Mouse (Mus musculus): ENCODE measurements at regions not wholly inside any gene's neighbourhood (a gene's known extent, or its start where the extent isn't known, plus 50 kb on each side); places are given as distances from the start of the nearest gene placed in this dataset.
"Not testable (repeated sequence)": the region's sequence is repeated elsewhere in the genome, so short reads cannot be mapped to it uniquely, and the experiment has no call there.

GRCm38 (mm10) chr13:35581616-35582015, 78.0 kb upstream of the Cdyl start:
- 43% methylated on average over 3 of the region's 3 CpGs for WGBS
- no peak for TF ChIP-seq POLR2A (IDR thresholded peaks at IDR 0.05; ENCODE audit: extremely low read depth, insufficient read depth, low read length)
- no peak for TF ChIP-seq CTCF (IDR thresholded peaks at IDR 0.05; ENCODE audit: low read depth, low read length)
- DNase-seq (ENCODE audit: extremely low read depth, low read depth, low spot score), result no peak
- Histone ChIP-seq H3K27ac (replicated peaks; ENCODE audit: insufficient read depth, low read depth, low read length) (no peak overlapping the region), H3K79me2 (ENCODE audit: control insufficient read depth, insufficient read depth, low read length) (no peaks in the 10 kb centered on the region), H3K4me3 (ENCODE audit: insufficient read depth, low read depth, low read length) (no peak overlapping the region), H3K9ac (ENCODE audit: low read depth, low read length) (no peak overlapping the region), H3K4me1 (ENCODE audit: control insufficient read depth, insufficient read depth, low read length) (no peaks in the 10 kb centered on the region), H3K27me3 (ENCODE audit: control insufficient read depth, insufficient read depth, low read length) (no peaks in the 10 kb centered on the region), H3K36me3 (ENCODE audit: control insufficient read depth, insufficient read depth, low read length) (no peaks in the 10 kb centered on the region)

GRCm38 (mm10) chr13:35598003-35598402, 61.6 kb upstream of the Cdyl start:
- no peak overlapping the region for H3K9ac ChIP-seq (ENCODE audit: low read depth, low read length)
- no peaks in the 10 kb centered on the region for H3K4me1 ChIP-seq (ENCODE audit: control insufficient read depth, insufficient read depth, low read length)
- 64% methylated on average over 5 of the region's 5 CpGs for WGBS
- no peaks in the 10 kb centered on the region for H3K36me3 ChIP-seq (ENCODE audit: control insufficient read depth, insufficient read depth, low read length)
- H3K4me3 ChIP-seq (ENCODE audit: insufficient read depth, low read depth, low read length), result no peak overlapping the region
- TF ChIP-seq POLR2A (IDR thresholded peaks at IDR 0.05; ENCODE audit: extremely low read depth, insufficient read depth, low read length) (no peak), CTCF (IDR thresholded peaks at IDR 0.05; ENCODE audit: low read depth, low read length) (no peak)
- peak; percentile 89 for DNase-seq (ENCODE audit: extremely low read depth, low read depth, low spot score)
- no peak overlapping the region for H3K27ac ChIP-seq (replicated peaks; ENCODE audit: insufficient read depth, low read depth, low read length)
- no peaks in the 10 kb centered on the region for H3K27me3 ChIP-seq (ENCODE audit: control insufficient read depth, insufficient read depth, low read length)
- no peaks in the 10 kb centered on the region for H3K79me2 ChIP-seq (ENCODE audit: control insufficient read depth, insufficient read depth, low read length)

- WGBS, result 84% methylated on average over 2 of the region's 2 CpGs
- Histone ChIP-seq H3K27me3 (ENCODE audit: control insufficient read depth, insufficient read depth, low read length) (no peaks in the 10 kb centered on the region), H3K36me3 (ENCODE audit: control insufficient read depth, insufficient read depth, low read length) (no peaks in the 10 kb centered on the region), H3K9ac (ENCODE audit: low read depth, low read length) (no peak overlapping the region), H3K79me2 (ENCODE audit: control insufficient read depth, insufficient read depth, low read length) (no peaks in the 10 kb centered on the region), H3K27ac (replicated peaks; ENCODE audit: insufficient read depth, low read depth, low read length) (no peak overlapping the region), H3K4me1 (ENCODE audit: control insufficient read depth, insufficient read depth, low read length) (no peaks in the 10 kb centered on the region), H3K4me3 (ENCODE audit: insufficient read depth, low read depth, low read length) (no peak overlapping the region)
- TF ChIP-seq CTCF (IDR thresholded peaks at IDR 0.05; ENCODE audit: low read depth, low read length), result no peak
- no peak for TF ChIP-seq POLR2A (IDR thresholded peaks at IDR 0.05; ENCODE audit: extremely low read depth, insufficient read depth, low read length)
- DNase-seq (ENCODE audit: extremely low read depth, low read depth, low spot score), result no peak
These were observed 58.0 kb upstream of the Cdyl start for GRCm38 (mm10) chr13:35601560-35602135.

GRCm38 (mm10) chr13:35603080-35603479, 56.6 kb upstream of the Cdyl start:
- no peak for DNase-seq (ENCODE audit: extremely low read depth, low read depth, low spot score)
- no peaks in the 10 kb centered on the region for H3K79me2 ChIP-seq (ENCODE audit: control insufficient read depth, insufficient read depth, low read length)
- H3K4me3 ChIP-seq (ENCODE audit: insufficient read depth, low read depth, low read length), result no peak overlapping the region
- no peak overlapping the region for H3K27ac ChIP-seq (replicated peaks; ENCODE audit: insufficient read depth, low read depth, low read length)
- TF ChIP-seq POLR2A (IDR thresholded peaks at IDR 0.05; ENCODE audit: extremely low read depth, insufficient read depth, low read length), result no peak
- TF ChIP-seq CTCF (IDR thresholded peaks at IDR 0.05; ENCODE audit: low read depth, low read length), result no peak
- H3K27me3 ChIP-seq (ENCODE audit: control insufficient read depth, insufficient read depth, low read length), result no peaks in the 10 kb centered on the region
- H3K9ac ChIP-seq (ENCODE audit: low read depth, low read length), result no peak overlapping the region
- no peaks in the 10 kb centered on the region for H3K4me1 ChIP-seq (ENCODE audit: control insufficient read depth, insufficient read depth, low read length)
- WGBS, result 97% methylated on average over 5 of the region's 5 CpGs
- no peaks in the 10 kb centered on the region for H3K36me3 ChIP-seq (ENCODE audit: control insufficient read depth, insufficient read depth, low read length)

GRCm38 (mm10) chr13:35604061-35604460, 55.6 kb upstream of the Cdyl start:
- Histone ChIP-seq H3K36me3 (ENCODE audit: control insufficient read depth, insufficient read depth, low read length) (no peaks in the 10 kb centered on the region), H3K79me2 (ENCODE audit: control insufficient read depth, insufficient read depth, low read length) (no peaks in the 10 kb centered on the region), H3K27me3 (ENCODE audit: control insufficient read depth, insufficient read depth, low read length) (no peaks in the 10 kb centered on the region), H3K4me1 (ENCODE audit: control insufficient read depth, insufficient read depth, low read length) (no peaks in the 10 kb centered on the region), H3K4me3 (ENCODE audit: insufficient read depth, low read depth, low read length) (no peak overlapping the region), H3K9ac (ENCODE audit: low read depth, low read length) (no peak overlapping the region), H3K27ac (replicated peaks; ENCODE audit: insufficient read depth, low read depth, low read length) (no peak overlapping the region)
- DNase-seq (ENCODE audit: extremely low read depth, low read depth, low spot score), result peak; percentile 30
- WGBS, result 7% methylated on average over 1 of the region's 1 CpGs
- TF ChIP-seq POLR2A (IDR thresholded peaks at IDR 0.05; ENCODE audit: extremely low read depth, insufficient read depth, low read length) (no peak), CTCF (IDR thresholded peaks at IDR 0.05; ENCODE audit: low read depth, low read length) (no peak)

- Histone ChIP-seq H3K36me3 (ENCODE audit: control insufficient read depth, insufficient read depth, low read length) (no peaks in the 10 kb centered on the region), H3K27me3 (ENCODE audit: control insufficient read depth, insufficient read depth, low read length) (no peaks in the 10 kb centered on the region), H3K4me3 (ENCODE audit: insufficient read depth, low read depth, low read length) (no peak overlapping the region), H3K27ac (replicated peaks; ENCODE audit: insufficient read depth, low read depth, low read length) (no peak overlapping the region), H3K79me2 (ENCODE audit: control insufficient read depth, insufficient read depth, low read length) (no peaks in the 10 kb centered on the region), H3K4me1 (ENCODE audit: control insufficient read depth, insufficient read depth, low read length) (no peaks in the 10 kb centered on the region), H3K9ac (ENCODE audit: low read depth, low read length) (no peak overlapping the region)
- TF ChIP-seq POLR2A (IDR thresholded peaks at IDR 0.05; ENCODE audit: extremely low read depth, insufficient read depth, low read length), result no peak
- no peak for TF ChIP-seq CTCF (IDR thresholded peaks at IDR 0.05; ENCODE audit: low read depth, low read length)
- no peak for DNase-seq (ENCODE audit: extremely low read depth, low read depth, low spot score)
- WGBS, result 96% methylated on average over 3 of the region's 3 CpGs
These were observed 54.9 kb upstream of the Cdyl start for GRCm38 (mm10) chr13:35604765-35605164.

- H3K36me3 ChIP-seq (ENCODE audit: control insufficient read depth, insufficient read depth, low read length); H3K79me2 ChIP-seq (ENCODE audit: control insufficient read depth, insufficient read depth, low read length); H3K27ac ChIP-seq (replicated peaks; ENCODE audit: insufficient read depth, low read depth, low read length); H3K4me3 ChIP-seq (ENCODE audit: insufficient read depth, low read depth, low read length); H3K27me3 ChIP-seq (ENCODE audit: control insufficient read depth, insufficient read depth, low read length); H3K9ac ChIP-seq (ENCODE audit: low read depth, low read length); DNase-seq (ENCODE audit: extremely low read depth, low read depth, low spot score); H3K4me1 ChIP-seq (ENCODE audit: control insufficient read depth, insufficient read depth, low read length): not testable (repeated sequence)
- 83% methylated on average over 5 of the region's 5 CpGs for WGBS
These were observed 52.6 kb upstream of the Cdyl start for GRCm38 (mm10) chr13:35606857-35607561.
